Mouse (Mus musculus) layer of hippocampus, adult 8-10 months (tissue): Measurements from ENCODE around the gene Mtfr1l. TPM values are rescaled to one million over a fixed set of nuclear protein-coding genes. Genes with fewer than 3 reads are reported as not detected.

Experiments used
- DNase-seq, 2 experiments: peaks; one replicate each; pipeline ENCODE4 v3.0.0; 2022; ENCODE audit warnings: low spot score in 2 of 2
- total RNA-seq, 4 experiments: library from RNA; stranded (reverse); gene quantifications; 2 replicates each; pipeline ENCODE4 v1.2.4; 2022

Mtfr1l gene
- total RNA-seq, 4 experiments from 2014 or later, result 65.9 to 74.2 (median 67.9) TPM

DNA sequence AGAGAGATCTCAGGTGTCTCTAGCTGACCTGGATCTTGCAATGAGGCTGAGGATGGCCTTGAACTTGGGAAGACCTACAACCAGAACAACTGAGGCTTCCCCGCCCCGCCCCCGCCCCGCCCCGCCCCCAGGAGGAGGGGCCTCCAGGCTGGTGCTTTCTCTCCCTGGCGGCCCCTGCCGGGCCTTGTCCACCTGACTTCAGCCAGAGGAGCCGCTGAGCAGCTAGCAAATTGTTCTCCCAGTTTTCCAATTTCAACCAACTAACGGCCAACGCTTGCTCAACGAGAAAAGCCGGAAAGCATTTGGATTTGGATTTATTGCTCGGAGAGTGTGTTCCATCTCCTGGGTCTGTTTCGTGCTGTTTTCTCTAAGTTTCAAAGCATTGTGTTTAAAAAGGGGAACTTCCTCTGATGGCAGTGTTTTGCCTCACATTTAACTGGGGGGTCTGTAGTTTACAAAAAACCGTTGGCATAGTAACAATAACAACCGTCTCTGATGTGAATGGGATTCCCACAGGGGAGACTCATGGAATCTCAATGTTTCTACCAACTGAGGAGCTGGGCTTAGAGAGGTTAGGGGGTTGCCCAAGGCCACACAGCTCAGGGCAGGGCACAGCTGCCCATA is 22.6 kb upstream of the Mtfr1l start:
- DNase-seq, result no peak

DNA sequence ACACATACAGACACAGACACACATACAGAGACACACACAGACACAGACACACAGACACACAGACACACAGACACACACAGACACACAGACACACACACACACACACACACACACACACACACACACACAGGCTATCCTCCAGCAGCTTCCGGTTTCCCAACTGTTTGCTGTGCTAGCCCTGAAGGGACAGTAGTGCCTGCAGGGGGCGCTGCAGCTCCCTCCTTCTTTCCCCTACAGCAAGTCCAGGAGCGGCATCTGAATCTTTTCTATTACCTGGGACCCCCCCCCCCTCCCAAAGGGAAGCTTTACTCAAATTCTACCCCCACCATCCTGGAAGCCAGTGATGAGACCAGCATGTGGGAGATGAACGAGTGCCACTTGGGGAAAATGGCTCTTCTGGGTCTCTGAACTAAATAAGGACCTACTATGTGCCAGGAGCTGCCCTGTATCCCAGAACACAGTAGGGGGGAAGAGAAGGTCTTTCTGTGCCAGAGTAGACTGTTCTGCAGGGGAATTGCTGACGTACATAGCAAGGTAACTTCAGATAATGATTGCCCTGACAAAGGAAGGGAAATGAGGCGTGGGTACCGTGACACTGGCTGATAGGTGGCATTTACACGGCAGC is 20.9 kb upstream of the Mtfr1l start:
- DNase-seq, result no peak

DNA sequence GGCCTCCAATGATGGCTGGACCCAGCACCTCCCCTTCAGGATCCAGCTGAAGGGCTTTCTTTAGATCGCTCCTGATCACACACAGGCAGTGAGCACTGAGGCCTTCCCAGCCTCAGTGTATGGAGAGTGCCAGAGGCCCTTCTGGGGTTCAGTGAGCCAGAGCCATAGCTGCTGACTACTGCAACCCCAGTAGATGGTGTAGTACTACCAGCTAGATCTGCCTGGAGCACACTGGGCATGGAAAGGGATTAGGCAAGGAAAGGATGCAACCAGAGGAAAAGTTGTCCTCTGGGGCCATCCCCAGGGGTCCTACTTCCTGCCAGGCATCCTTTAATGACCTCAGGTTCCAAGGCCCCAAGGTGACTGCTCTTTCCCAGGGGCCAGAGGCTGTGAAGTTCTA is 18.4 kb upstream of the Mtfr1l start:
- no peak for DNase-seq

- no peak for DNase-seq
Measured at GRCm38 (mm10) chr4:134551494-134552316, 16.5 kb upstream of the Mtfr1l start, which contains the start of gene Selenon. Gene Selenon (minus strand): TSS chr4:134552166.

DNA sequence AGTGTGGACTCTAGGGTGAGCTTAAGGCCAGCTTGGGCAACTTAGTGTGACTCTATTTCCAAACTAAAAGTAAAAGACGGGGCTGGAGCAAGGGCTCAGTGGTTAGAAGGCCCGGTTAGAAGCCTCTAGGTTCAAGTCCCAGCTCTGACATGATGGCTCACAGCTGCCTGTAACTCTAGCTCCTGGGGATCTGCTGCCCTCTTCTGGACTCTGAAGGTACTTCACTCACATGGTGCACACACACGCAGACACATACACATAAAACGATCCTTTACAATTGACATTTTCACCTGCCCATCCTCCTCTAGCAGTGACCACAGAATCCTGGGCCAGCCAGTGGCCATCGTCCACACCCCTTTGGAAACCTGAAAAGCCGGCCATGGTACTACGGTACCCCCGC is 14.7 kb upstream of the Mtfr1l start:
- DNase-seq, result no peak

DNA sequence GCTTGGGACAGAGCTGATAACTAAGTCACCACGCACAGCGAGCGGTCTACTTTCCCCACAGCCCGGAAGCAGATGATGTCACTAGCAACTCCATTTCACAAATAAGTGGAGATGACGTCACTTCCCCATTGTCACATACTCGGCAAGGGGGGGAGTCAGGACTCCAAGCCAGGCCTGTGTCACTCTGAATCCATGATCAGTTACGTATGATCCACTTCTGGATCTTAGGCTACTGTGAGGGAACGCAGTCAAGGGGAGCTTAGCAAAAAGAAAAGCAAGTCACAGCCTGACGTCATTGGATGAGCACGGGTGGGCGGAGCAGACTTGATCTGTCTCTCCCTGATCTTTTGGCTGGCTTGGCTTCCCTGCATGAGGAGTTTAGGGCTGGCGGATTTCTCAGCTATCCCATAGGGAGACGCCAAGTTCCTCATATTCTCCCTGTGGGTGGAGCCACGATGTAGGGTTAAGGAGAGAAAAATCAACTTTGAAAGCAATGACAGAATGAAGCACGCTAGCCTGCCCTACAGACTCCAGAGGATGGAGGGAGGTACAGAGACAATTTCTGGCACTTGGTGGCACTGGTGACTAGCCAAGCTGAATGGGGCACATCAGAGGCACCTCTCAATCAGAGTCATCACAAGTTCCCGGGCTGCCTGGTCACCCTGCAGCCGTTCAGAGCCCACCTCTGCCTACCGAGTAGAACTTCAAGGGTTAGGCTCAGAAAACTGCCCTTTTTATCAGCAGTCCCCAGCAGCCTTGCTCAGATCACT is 13.2 kb upstream of the Mtfr1l start:
- no peak for DNase-seq

DNA sequence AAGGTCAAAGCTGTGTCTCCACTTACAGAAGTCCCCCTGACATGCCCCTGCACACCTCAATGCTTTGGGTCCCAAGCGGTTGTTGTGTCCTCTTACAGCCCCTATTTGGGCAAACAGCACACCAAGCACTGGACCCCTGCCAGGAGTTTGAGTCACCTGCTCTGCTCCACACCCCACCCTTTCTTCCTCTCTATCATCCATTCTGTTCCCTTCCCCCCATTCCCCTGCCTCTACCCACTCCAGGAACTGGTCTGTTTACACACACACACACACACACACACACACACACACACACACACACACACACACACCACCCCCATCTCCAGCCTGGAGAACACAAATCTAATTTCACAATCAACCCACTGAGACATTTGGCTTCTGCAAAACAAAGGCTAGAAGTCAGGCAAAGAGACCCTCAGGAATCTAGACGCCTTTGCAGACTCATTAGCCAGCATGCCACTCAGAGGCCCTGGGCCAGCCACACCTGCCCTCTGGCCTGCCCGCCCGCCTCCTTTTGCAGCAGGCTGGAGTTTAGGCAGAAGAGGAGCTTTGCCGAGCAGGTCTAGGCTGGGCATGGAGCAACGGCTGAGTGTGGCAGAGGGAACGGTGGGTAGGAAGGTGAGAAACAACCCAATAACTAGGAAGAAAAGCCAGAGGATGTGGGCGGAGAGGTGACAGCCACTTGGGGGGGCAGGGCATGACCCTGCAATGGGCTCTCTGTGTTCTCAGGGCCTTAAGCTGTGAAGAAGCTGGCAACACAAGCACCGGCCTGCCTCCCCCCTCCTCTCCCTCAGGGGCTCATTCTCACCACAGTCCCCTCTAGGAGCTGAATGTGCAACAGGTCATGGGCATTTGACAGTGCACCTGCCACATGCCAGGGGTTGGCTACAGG is 11.9 kb upstream of the Mtfr1l start:
- no peak for DNase-seq

GRCm38 (mm10) chr4:134543261-134543660 is 8.1 kb upstream of the Mtfr1l start:
- DNase-seq, result peak; percentile 78 to 96

GRCm38 (mm10) chr4:134542726-134543125 is 7.5 kb upstream of the Mtfr1l start:
- DNase-seq, result no peak

GRCm38 (mm10) chr4:134538997-134539580 is 3.9 kb upstream of the Mtfr1l start:
- no peak for DNase-seq

DNA sequence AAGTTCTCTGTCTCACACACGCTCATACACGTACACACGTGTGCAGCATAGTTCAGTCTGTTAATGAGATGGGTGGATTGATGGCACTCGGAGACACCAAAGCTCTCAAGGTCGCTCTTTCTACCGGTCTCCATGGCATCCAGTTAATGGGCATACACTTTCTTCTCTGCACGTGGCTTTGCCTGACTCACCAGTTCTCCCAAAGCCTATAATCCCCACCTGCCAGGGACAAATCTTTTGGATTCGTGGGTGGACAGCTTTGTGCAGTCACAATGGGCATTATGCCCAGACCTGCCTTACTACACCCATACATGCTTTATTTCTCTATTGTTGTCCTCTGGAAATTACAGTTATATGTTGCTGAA is 582 bp upstream of the Mtfr1l start:
- DNase-seq, result peak; percentile 63 to 69

- DNase-seq, result no peak
Measured at GRCm38 (mm10) chr4:134534124-134534886, 882 bp downstream of the Mtfr1l start.

- DNase-seq, result no peak
Measured at GRCm38 (mm10) chr4:134533421-134533820, 1.8 kb downstream of the Mtfr1l start.

DNA sequence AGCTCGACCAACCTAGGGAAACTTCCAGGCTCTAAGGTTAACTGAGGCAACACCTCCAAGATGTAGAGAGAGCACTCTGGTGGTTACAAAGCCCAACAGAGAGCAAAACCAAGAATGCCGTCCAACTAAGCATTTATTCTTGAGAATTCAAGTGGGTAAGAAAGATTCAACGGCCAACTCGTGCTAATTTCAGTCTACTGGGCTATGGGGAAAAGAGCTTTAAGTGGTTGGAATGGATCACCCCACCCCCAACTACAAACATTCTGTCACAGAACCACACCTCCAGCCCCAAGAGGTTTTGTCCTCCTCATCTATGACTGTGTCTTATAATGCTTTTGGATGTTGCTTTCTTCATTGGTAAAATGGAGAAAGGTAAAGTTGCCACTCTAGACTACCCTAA is 2.3 kb downstream of the Mtfr1l start:
- no peak for DNase-seq

GRCm38 (mm10) chr4:134526220-134526619 is 9.0 kb downstream of the Mtfr1l start:
- no peak for DNase-seq

DNA sequence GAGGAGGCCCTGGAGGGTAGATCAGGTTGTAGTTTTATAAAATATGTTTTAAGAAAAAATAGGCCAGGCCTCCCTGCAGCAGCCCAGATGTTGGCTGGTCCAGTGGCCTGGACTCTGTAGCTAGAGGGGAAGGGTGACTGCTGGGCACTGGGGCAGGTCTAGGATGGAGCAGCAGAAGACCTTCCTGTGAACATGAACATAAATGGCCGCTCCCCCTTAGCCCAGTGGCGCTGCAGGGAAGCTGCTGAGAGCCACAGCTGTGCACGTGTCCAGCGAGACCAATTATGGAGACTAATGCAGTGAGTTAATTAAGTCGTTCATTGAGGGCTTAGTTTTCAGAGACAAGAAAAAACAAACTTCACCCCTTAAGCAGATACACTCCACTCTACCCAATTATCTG is 9.4 kb downstream of the Mtfr1l start:
- DNase-seq, result no peak

- DNase-seq, result no peak
Measured at GRCm38 (mm10) chr4:134523447-134523846, 11.7 kb downstream of the Mtfr1l start.

GRCm38 (mm10) chr4:134519281-134519680 is 15.9 kb downstream of the Mtfr1l start:
- peak in 1 of 2 experiments; percentile 42 for DNase-seq

- no peak for DNase-seq
Measured at GRCm38 (mm10) chr4:134518541-134518940, 16.6 kb downstream of the Mtfr1l start.

DNA sequence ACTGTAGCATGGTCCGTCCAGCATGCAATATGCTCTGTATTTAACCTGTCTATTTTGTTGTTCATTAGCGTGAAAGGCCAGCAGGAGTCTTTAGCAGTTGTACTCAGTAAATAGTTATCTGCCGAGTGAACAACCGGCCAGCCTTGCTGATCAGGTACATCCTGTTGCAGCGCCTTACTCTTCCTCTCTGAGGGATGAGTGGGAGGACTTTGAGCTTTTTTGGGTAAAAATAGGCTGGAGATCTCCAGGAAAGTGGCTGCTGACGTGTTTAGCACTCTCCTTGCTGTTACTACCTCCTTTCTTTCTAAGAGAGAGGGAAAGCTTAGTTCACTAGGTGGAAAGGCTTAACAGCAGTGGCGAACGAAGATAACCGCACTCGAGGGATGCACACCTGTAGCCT is 17.5 kb downstream of the Mtfr1l start:
- no peak for DNase-seq
